Mouse (Mus musculus) retina, postnatal 1 day (tissue): ENCODE measurements around the gene Gm8113.
"Not testable (repeated sequence)": the region's sequence is repeated elsewhere in the genome, so short reads cannot be mapped to it uniquely, and the experiment has no call there.

Experiments used
- DNase-seq: peaks from one replicate; pipeline ENCODE4 v3.0.0-alpha.2; 2012

Gene Gm8113

GRCm38 (mm10) chr14:43924688-43925403 lies at the start of gene Gm8113:
TSS of gene Gm8113 (plus strand) at chr14:43925390.
- peak; percentile 91 for DNase-seq

- not testable (repeated sequence) for DNase-seq
Observed at GRCm38 (mm10) chr14:43875417-43875816, 49.8 kb upstream of the Gm8113 start, which contains the start of gene Ear1. TSS of gene Ear1 (minus strand) at chr14:43875517.

- DNase-seq, result not testable (repeated sequence)
Observed at GRCm38 (mm10) chr14:43877789-43878188, 47.4 kb upstream of the Gm8113 start.

GRCm38 (mm10) chr14:43879966-43880545 lies 45.1 kb upstream of the Gm8113 start:
- DNase-seq, result not testable (repeated sequence)

- DNase-seq, result not testable (repeated sequence)
Observed at GRCm38 (mm10) chr14:43886235-43886634, 39.0 kb upstream of the Gm8113 start.

- DNase-seq, result not testable (repeated sequence)
Observed at GRCm38 (mm10) chr14:43891288-43891687, 33.9 kb upstream of the Gm8113 start.

- DNase-seq, result not testable (repeated sequence)
Observed at GRCm38 (mm10) chr14:43895357-43895756, 29.8 kb upstream of the Gm8113 start.

GRCm38 (mm10) chr14:43898577-43898976 lies 26.6 kb upstream of the Gm8113 start:
- DNase-seq, result not testable (repeated sequence)

GRCm38 (mm10) chr14:43918214-43918613 lies 7.0 kb upstream of the Gm8113 start:
- DNase-seq, result not testable (repeated sequence)

GRCm38 (mm10) chr14:43923459-43923858 lies 1.7 kb upstream of the Gm8113 start, which contains the start of gene Ear10:
TSS of gene Ear10 (minus strand) at chr14:43923559.
- DNase-seq, result not testable (repeated sequence)

GRCm38 (mm10) chr14:43925404-43925950 lies 287 bp downstream of the Gm8113 start:
- peak; percentile 77 for DNase-seq

GRCm38 (mm10) chr14:43932991-43933390 lies 7.8 kb downstream of the Gm8113 start:
- DNase-seq, result peak; percentile 72

- not testable (repeated sequence) for DNase-seq
Observed at GRCm38 (mm10) chr14:43933399-43933798, 8.2 kb downstream of the Gm8113 start.

- DNase-seq, result not testable (repeated sequence)
Observed at GRCm38 (mm10) chr14:43953382-43953781, 28.2 kb downstream of the Gm8113 start.

GRCm38 (mm10) chr14:43955074-43955473 lies 29.9 kb downstream of the Gm8113 start:
- not testable (repeated sequence) for DNase-seq

GRCm38 (mm10) chr14:43956769-43957168 lies 31.6 kb downstream of the Gm8113 start, which contains the start of gene Ang5:
TSS of gene Ang5 (plus strand) at chr14:43957069.
- not testable (repeated sequence) for DNase-seq
